Comparison of ENCODE assay signal across 9 mouse cellular contexts in the genomic region with DNA sequence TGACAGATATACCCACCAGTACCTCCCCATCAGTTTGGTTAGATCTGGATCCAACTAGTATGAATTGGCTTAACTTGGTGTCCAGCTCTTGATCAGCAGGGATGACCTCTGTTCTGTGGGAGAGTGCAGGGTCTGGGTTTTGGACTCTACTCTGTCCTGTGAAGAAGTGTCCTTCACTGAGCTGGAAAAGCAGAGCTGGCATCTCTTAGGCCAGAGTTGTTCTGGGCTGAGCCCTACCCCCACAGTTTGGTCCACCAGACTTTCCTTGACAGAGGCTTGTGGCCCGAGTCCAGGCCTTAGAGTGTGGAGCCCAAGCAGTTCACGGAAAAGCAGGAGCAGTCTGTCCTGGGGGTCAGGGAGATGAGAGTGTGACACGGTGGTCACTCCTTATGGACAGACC. TPM values are rescaled to one million over a fixed set of nuclear protein-coding genes. Genes with fewer than 3 reads are reported as not detected.
DNase-seq lines count a peak whose midpoint lies in the region; ATAC-seq lines count a peak whose summit lies in the region.
"Had no signal": no experiment of that assay in that cellular context is flagged by ENCODE, and none has a peak within 500 bp of the region (broad histone marks: within the 10 kb centered on the region; RNA-seq: fewer than 3 reads in every experiment).

No protein-coding gene starts in this region.

- 66% methylated on average over 3 of the region's 3 CpGs for WGBS in hindbrain, embryonic 13.5 days
- 62% methylated on average over 3 of the region's 3 CpGs for WGBS in limb, embryonic 13.5 days
- 57% methylated on average over 3 of the region's 3 CpGs for WGBS in stomach, embryonic 15.5 days

- H3K4me1 ChIP-seq in megakaryocyte, embryonic 14.5 days, result peaks cover 87% of the 10 kb centered on the region
- peaks cover 67% of the 10 kb centered on the region for H3K4me1 ChIP-seq in hindbrain, embryonic 13.5 days (replicated peaks)
- H3K4me1 ChIP-seq in limb, embryonic 13.5 days, result peaks cover 85% of the 10 kb centered on the region
- peaks cover 55% of the 10 kb centered on the region for H3K4me1 ChIP-seq in stomach, embryonic 15.5 days

- H3K9ac ChIP-seq in hindbrain, embryonic 13.5 days, result peak overlapping the region; percentile 58
- peak overlapping the region; percentile 58 for H3K9ac ChIP-seq in limb, embryonic 13.5 days
- H3K9ac ChIP-seq in stomach, embryonic 15.5 days, result no peak overlapping the region

- ATAC-seq in megakaryocyte, adult 5-6 weeks (ENCODE audit: poor library complexity, severe bottlenecking), result no peak
- no peak for ATAC-seq in hindbrain, embryonic 13.5 days (ENCODE audit: low FRiP score)
- ATAC-seq in limb, embryonic 13.5 days (ENCODE audit: low FRiP score, low read depth), result no peak
- ATAC-seq in stomach, embryonic 15.5 days (ENCODE audit: insufficient read depth, low FRiP score, low read depth), result no peak

- peak overlapping the region; percentile 100 for H3K4me3 ChIP-seq in megakaryocyte, embryonic 14.5 days (replicated peaks)
- 0 out of 2 replicates have a peak overlapping the region, but pooled peaks have one; percentile 8 for H3K4me3 ChIP-seq in hindbrain, embryonic 13.5 days
- H3K4me3 ChIP-seq in limb, embryonic 13.5 days, result peak overlapping the region; percentile 68
- H3K4me3 ChIP-seq in stomach, embryonic 15.5 days (replicated peaks), result peak overlapping the region; percentile 69
- H3K4me3 ChIP-seq: erythroblast, embryonic 14.5 days had no signal

- H3K27me3 ChIP-seq in megakaryocyte, embryonic 14.5 days (replicated peaks), result peaks cover 2% of the 10 kb centered on the region
- H3K27me3 ChIP-seq in hindbrain, embryonic 13.5 days, result no peaks in the 10 kb centered on the region
- H3K27me3 ChIP-seq in limb, embryonic 13.5 days, result no peaks in the 10 kb centered on the region
- H3K27me3 ChIP-seq in stomach, embryonic 15.5 days (replicated peaks), result no peaks in the 10 kb centered on the region

- H3K4me2 ChIP-seq in hindbrain, embryonic 13.5 days, result peak overlapping the region; percentile 73
- H3K4me2 ChIP-seq in limb, embryonic 13.5 days (replicated peaks), result peak overlapping the region; percentile 83
- H3K4me2 ChIP-seq in stomach, embryonic 15.5 days, result peak overlapping the region; percentile 90

- H3K27ac ChIP-seq in hindbrain, embryonic 13.5 days, result no peak overlapping the region
- H3K27ac ChIP-seq in limb, embryonic 13.5 days, result peak overlapping the region; percentile 91
- H3K27ac ChIP-seq in stomach, embryonic 15.5 days, result peak overlapping the region; percentile 63

- no peak for DNase-seq in right cerebral cortex, adult 18-20 months
- DNase-seq in thymus, postnatal 4 days, result no peak
- no peak for DNase-seq in lung, postnatal 25 days (ENCODE audit: low spot score)

- H3K36me3 ChIP-seq in megakaryocyte, embryonic 14.5 days (replicated peaks; ENCODE audit: low read length), result peaks cover 54% of the 10 kb centered on the region
- H3K36me3 ChIP-seq in hindbrain, embryonic 13.5 days, result no peaks in the 10 kb centered on the region
- H3K36me3 ChIP-seq in limb, embryonic 13.5 days, result no peaks in the 10 kb centered on the region; the same call in 1 of the 2 replicates
- no peaks in the 10 kb centered on the region for H3K36me3 ChIP-seq in stomach, embryonic 15.5 days

- no peaks in the 10 kb centered on the region for H3K9me3 ChIP-seq in megakaryocyte, embryonic 14.5 days
- no peaks in the 10 kb centered on the region for H3K9me3 ChIP-seq in hindbrain, embryonic 13.5 days
- no peaks in the 10 kb centered on the region for H3K9me3 ChIP-seq in limb, embryonic 13.5 days
- no peaks in the 10 kb centered on the region for H3K9me3 ChIP-seq in stomach, embryonic 15.5 days

RNA-seq across cellular contexts. Expression of a gene that starts 3.2 kb away (rescaled TPM):
- 7.7 and 8.4 TPM in 2 replicates for polyA plus RNA-seq in megakaryocyte, embryonic 14.5 days (2012; ENCODE audit: insufficient read depth, low replicate concordance)
- total RNA-seq in megakaryocyte, adult 5-6 weeks (2015), result 17.8 and 22.7 TPM in 2 replicates
- total RNA-seq in megakaryocyte, adult 5-6 weeks (2017), result 15.2 and 16.3 TPM in 2 replicates
- polyA plus RNA-seq in hindbrain, embryonic 13.5 days (2015; fragmentation: Nextera tagmentation; extraction: Ambion mirVana), result 8.9 and 9.7 TPM in 2 replicates
- 19.5 and 20.4 TPM in 2 replicates for polyA plus RNA-seq in limb, embryonic 13.5 days (2015; fragmentation: Nextera tagmentation; extraction: Ambion mirVana)
- polyA plus RNA-seq in stomach, embryonic 15.5 days (2015; fragmentation: Nextera tagmentation; extraction: Ambion mirVana), result 17.7 and 17.9 TPM in 2 replicates

RNA-seq across cellular contexts. Expression of a gene that starts 29.6 kb away (rescaled TPM):
- polyA plus RNA-seq in megakaryocyte, embryonic 14.5 days (2012; ENCODE audit: insufficient read depth, low replicate concordance), result 1.1 and 6.7 TPM in 2 replicates
- 23.9 and 25.4 TPM in 2 replicates for total RNA-seq in megakaryocyte, adult 5-6 weeks (2015)
- total RNA-seq in megakaryocyte, adult 5-6 weeks (2017), result 14.4 and 15.8 TPM in 2 replicates
- polyA plus RNA-seq in hindbrain, embryonic 13.5 days (2015; fragmentation: Nextera tagmentation; extraction: Ambion mirVana), result 70.4 and 71.1 TPM in 2 replicates
- 53.2 and 56.8 TPM in 2 replicates for polyA plus RNA-seq in limb, embryonic 13.5 days (2015; fragmentation: Nextera tagmentation; extraction: Ambion mirVana)
- 41.8 and 42.1 TPM in 2 replicates for polyA plus RNA-seq in stomach, embryonic 15.5 days (2015; fragmentation: Nextera tagmentation; extraction: Ambion mirVana)

RNA-seq across cellular contexts. Expression of a gene that starts 37.0 kb away (rescaled TPM):
- polyA plus RNA-seq in megakaryocyte, embryonic 14.5 days (2012; ENCODE audit: insufficient read depth, low replicate concordance), result 9.6 and 10.5 TPM in 2 replicates
- total RNA-seq in megakaryocyte, adult 5-6 weeks (2015), result 14.4 and 15.1 TPM in 2 replicates
- total RNA-seq in megakaryocyte, adult 5-6 weeks (2017), result 6.8 and 11.1 TPM in 2 replicates
- 4.2 and 5.1 TPM in 2 replicates for polyA plus RNA-seq in hindbrain, embryonic 13.5 days (2015; fragmentation: Nextera tagmentation; extraction: Ambion mirVana)
- 3.7 and 4.4 TPM in 2 replicates for polyA plus RNA-seq in limb, embryonic 13.5 days (2015; fragmentation: Nextera tagmentation; extraction: Ambion mirVana)
- polyA plus RNA-seq in stomach, embryonic 15.5 days (2015; fragmentation: Nextera tagmentation; extraction: Ambion mirVana), result 3.6 and 4.3 TPM in 2 replicates

Comparison
In these comparisons a context has a peak if more than half of its experiments do, and no peak if none do; other contexts are left out.
1. H3K4me3 ChIP-seq: peak in every context shown above with its lines; median percentile 100 in megakaryocyte, embryonic 14.5 days; 69 in stomach, embryonic 15.5 days; 68 in limb, embryonic 13.5 days; 8 in hindbrain, embryonic 13.5 days.